Mouse (Mus musculus) liver, embryonic 13.5 days (tissue): Measurements from ENCODE around the gene Zfyve28. TPM values are rescaled to one million over a fixed set of nuclear protein-coding genes. Genes with fewer than 3 reads are reported as not detected.

ENCODE experiments used
- ATAC-seq: fragments of 200-750 bp; cut with Nextera tagmentation; 2 replicates; pipeline ENCODE4 v1.8.0; 2017; ENCODE audit warnings: low read depth, mild to moderate bottlenecking, moderate number of reproducible peaks, moderate library complexity
- DNase-seq: peaks from one replicate; pipeline ENCODE4 v3.0.0; 2022
- H3K27ac ChIP-seq: fragments of 300-500 bp; sonication (generic); 2 replicates; pipeline ENCODE4 v1.5.1; 2015; ENCODE audit warnings: moderate library complexity, mild to moderate bottlenecking, inconsistent platforms
- H3K27me3 ChIP-seq: fragments of 300-500 bp; sonication (generic); 2 replicates; pipeline ENCODE4 v1.6.1; 2015; ENCODE audit warnings: mild to moderate bottlenecking, inconsistent platforms
- H3K36me3 ChIP-seq: fragments of 300-500 bp; sonication (generic); 2 replicates; pipeline ENCODE4 v1.6.1; 2015; ENCODE audit warnings: mild to moderate bottlenecking, inconsistent platforms
- H3K4me1 ChIP-seq: fragments of 300-500 bp; sonication (generic); replicated peaks from 2 replicates; pipeline ENCODE4 v1.6.1; 2015; ENCODE audit warnings: inconsistent platforms
- H3K4me2 ChIP-seq: fragments of 300-500 bp; sonication (generic); 2 replicates; pipeline ENCODE4 v1.6.1; 2015; ENCODE audit warnings: inconsistent platforms, mild to moderate bottlenecking, moderate library complexity
- H3K4me3 ChIP-seq: fragments of 300-500 bp; sonication (generic); replicated peaks from 2 replicates; pipeline ENCODE4 v1.5.1; 2015; ENCODE audit warnings: mild to moderate bottlenecking, inconsistent platforms
- H3K9ac ChIP-seq: fragments of 300-500 bp; sonication (generic); 2 replicates; pipeline ENCODE4 v1.6.1; 2015; ENCODE audit warnings: mild to moderate bottlenecking, inconsistent platforms
- H3K9me3 ChIP-seq: fragments of 300-500 bp; sonication (generic); replicated peaks from 2 replicates; pipeline ENCODE4 v1.6.1; 2016; ENCODE audit warnings: inconsistent platforms
- WGBS: fragments of 180-500 bp; shearing (Covaris S2); methylation state at CpG from one replicate; pipeline ENCODE4 v1.1.7; 2015; ENCODE audit not compliant: insufficient replicate concordance; 5-methylcytosine and 5-hydroxymethylcytosine counted together
- polyA plus RNA-seq: library from polyadenylated mRNA; unstranded; fragments of >200 nt; fragmentation: Nextera tagmentation; extraction: Ambion mirVana; gene quantifications from 2 replicates; pipeline ENCODE4 v1.2.1, GENCODE M21; 2015

The Zfyve28 gene
- polyA plus RNA-seq, 1 experiment from 2014 or later: 0.02 TPM

- Histone ChIP-seq H3K9me3 (no peaks in the 10 kb centered on the region), H3K27ac (peak overlapping the region; percentile 84), H3K9ac (peak overlapping the region; percentile 80), H3K4me2 (peak overlapping the region; percentile 100), H3K4me1 (peaks cover 47% of the 10 kb centered on the region), H3K27me3 (no peaks in the 10 kb centered on the region), H3K36me3 (no peaks in the 10 kb centered on the region), H3K4me3 (peak overlapping the region; percentile 77)
- ATAC-seq: no peak
- 2% methylated on average over 44 of the region's 46 CpGs for WGBS
- DNase-seq: peak; percentile 46
Observed at GRCm38 (mm10) chr5:34186961-34187391, 101.3 kb downstream of the Zfyve28 start.

- DNase-seq: no peak
- no peak overlapping the region for H3K27ac ChIP-seq
- no peaks in the 10 kb centered on the region for H3K36me3 ChIP-seq
- H3K27me3 ChIP-seq: no peaks in the 10 kb centered on the region
- peak overlapping the region; percentile 77 for H3K4me3 ChIP-seq
- H3K9me3 ChIP-seq: no peaks in the 10 kb centered on the region
- H3K4me2 ChIP-seq: peak overlapping the region; percentile 100
- 68% methylated on average over 2 of the region's 2 CpGs for WGBS
- no peak for ATAC-seq
- peaks cover 47% of the 10 kb centered on the region for H3K4me1 ChIP-seq
- peak overlapping the region; percentile 80 for H3K9ac ChIP-seq
Observed at GRCm38 (mm10) chr5:34186391-34186790, 101.9 kb downstream of the Zfyve28 start.

- DNase-seq: no peak
- Histone ChIP-seq H3K9me3 (no peaks in the 10 kb centered on the region), H3K27ac (no peak overlapping the region), H3K36me3 (no peaks in the 10 kb centered on the region), H3K4me3 (no peak overlapping the region), H3K9ac (no peak overlapping the region), H3K27me3 (no peaks in the 10 kb centered on the region), H3K4me1 (peaks cover 47% of the 10 kb centered on the region), H3K4me2 (peak overlapping the region; percentile 100)
- no peak for ATAC-seq
Observed at GRCm38 (mm10) chr5:34185791-34186190, 102.5 kb downstream of the Zfyve28 start.

GRCm38 (mm10) chr5:34185051-34185580, 103.1 kb downstream of the Zfyve28 start:
- H3K36me3 ChIP-seq: no peaks in the 10 kb centered on the region
- no peak overlapping the region for H3K4me2 ChIP-seq
- DNase-seq: no peak
- H3K27ac ChIP-seq: no peak overlapping the region
- no peak overlapping the region for H3K4me3 ChIP-seq
- peaks cover 43% of the 10 kb centered on the region for H3K4me1 ChIP-seq
- ATAC-seq: no peak
- no peak overlapping the region for H3K9ac ChIP-seq
- H3K27me3 ChIP-seq: no peaks in the 10 kb centered on the region
- no peaks in the 10 kb centered on the region for H3K9me3 ChIP-seq
- WGBS: 73% methylated on average over 1 of the region's 1 CpGs

- no peaks in the 10 kb centered on the region for H3K36me3 ChIP-seq
- H3K4me1 ChIP-seq: peaks cover 33% of the 10 kb centered on the region
- H3K27ac ChIP-seq: no peak overlapping the region
- no peak overlapping the region for H3K9ac ChIP-seq
- ATAC-seq: no peak
- no peak for DNase-seq
- H3K4me2 ChIP-seq: no peak overlapping the region
- H3K9me3 ChIP-seq: no peaks in the 10 kb centered on the region
- WGBS: 65% methylated on average over 3 of the region's 3 CpGs
- H3K4me3 ChIP-seq: no peak overlapping the region
- H3K27me3 ChIP-seq: no peaks in the 10 kb centered on the region
Observed at GRCm38 (mm10) chr5:34183976-34184375, 104.3 kb downstream of the Zfyve28 start.

- Histone ChIP-seq H3K4me2 (no peak overlapping the region), H3K4me3 (no peak overlapping the region), H3K4me1 (peaks cover 26% of the 10 kb centered on the region), H3K36me3 (no peaks in the 10 kb centered on the region), H3K27ac (no peak overlapping the region), H3K9me3 (no peaks in the 10 kb centered on the region), H3K27me3 (no peaks in the 10 kb centered on the region), H3K9ac (no peak overlapping the region)
- ATAC-seq (no peak), DNase-seq (no peak)
- WGBS: 67% methylated on average over 5 of the region's 5 CpGs
Observed at GRCm38 (mm10) chr5:34183156-34183880, 104.9 kb downstream of the Zfyve28 start.

- no peak for DNase-seq
- H3K4me2 ChIP-seq: no peak overlapping the region
- WGBS: 55% methylated on average over 3 of the region's 3 CpGs
Observed at GRCm38 (mm10) chr5:34182486-34182885, 105.8 kb downstream of the Zfyve28 start.

GRCm38 (mm10) chr5:34177821-34178220, 110.4 kb downstream of the Zfyve28 start:
- DNase-seq (no peak), ATAC-seq (no peak)
- H3K4me2 ChIP-seq: no peak overlapping the region
- H3K4me1 ChIP-seq: peaks cover 4% of the 10 kb centered on the region; the same call in 1 of the 2 replicates
- no peaks in the 10 kb centered on the region for H3K27me3 ChIP-seq
- H3K36me3 ChIP-seq: peaks cover 9% of the 10 kb centered on the region
- no peak overlapping the region for H3K9ac ChIP-seq
- WGBS: 69% methylated on average over 4 of the region's 4 CpGs
- H3K9me3 ChIP-seq: no peaks in the 10 kb centered on the region
- H3K4me3 ChIP-seq: no peak overlapping the region
- no peak overlapping the region for H3K27ac ChIP-seq

More at GRCm38 (mm10) chr5:34182486-34182885, 105.8 kb downstream of the Zfyve28 start:
- peaks cover 22% of the 10 kb centered on the region for H3K4me1 ChIP-seq
- ATAC-seq: no peak
- no peaks in the 10 kb centered on the region for H3K27me3 ChIP-seq
- no peak overlapping the region for H3K4me3 ChIP-seq
- peaks cover under 1% of the 10 kb centered on the region for H3K36me3 ChIP-seq
- no peaks in the 10 kb centered on the region for H3K9me3 ChIP-seq
- H3K27ac ChIP-seq: no peak overlapping the region
- H3K9ac ChIP-seq: no peak overlapping the region

- 79% methylated on average over 2 of the region's 2 CpGs for WGBS
- no peak overlapping the region for H3K27ac ChIP-seq
- H3K36me3 ChIP-seq: peaks cover 9% of the 10 kb centered on the region
- H3K27me3 ChIP-seq: no peaks in the 10 kb centered on the region
- no peak overlapping the region for H3K4me2 ChIP-seq
- no peak overlapping the region for H3K4me3 ChIP-seq
- no peaks in the 10 kb centered on the region for H3K9me3 ChIP-seq
- ATAC-seq (no peak), DNase-seq (no peak)
- H3K9ac ChIP-seq: no peak overlapping the region
- H3K4me1 ChIP-seq: peaks cover 4% of the 10 kb centered on the region; the same call in 1 of the 2 replicates
Observed at GRCm38 (mm10) chr5:34177091-34177490, 111.2 kb downstream of the Zfyve28 start.

GRCm38 (mm10) chr5:34176691-34177090, 111.6 kb downstream of the Zfyve28 start:
- no peak for DNase-seq
- Histone ChIP-seq H3K27ac (no peak overlapping the region), H3K9ac (no peak overlapping the region), H3K9me3 (no peaks in the 10 kb centered on the region), H3K4me3 (no peak overlapping the region), H3K4me1 (peaks cover 4% of the 10 kb centered on the region; the same call in 1 of the 2 replicates), H3K27me3 (no peaks in the 10 kb centered on the region), H3K4me2 (no peak overlapping the region), H3K36me3 (peaks cover 9% of the 10 kb centered on the region)
- WGBS: 76% methylated on average over 10 of the region's 10 CpGs
- ATAC-seq: no peak

GRCm38 (mm10) chr5:34175403-34175694, 112.9 kb downstream of the Zfyve28 start:
- Histone ChIP-seq H3K9me3 (no peaks in the 10 kb centered on the region), H3K4me3 (no peak overlapping the region), H3K9ac (no peak overlapping the region), H3K4me2 (no peak overlapping the region), H3K27ac (no peak overlapping the region), H3K4me1 (peaks cover 11% of the 10 kb centered on the region), H3K36me3 (peaks cover 9% of the 10 kb centered on the region), H3K27me3 (no peaks in the 10 kb centered on the region)
- no peak for DNase-seq
- WGBS: 54% methylated on average over 5 of the region's 5 CpGs
- ATAC-seq: no peak
